Mouse (Mus musculus) hindbrain, embryonic 12.5 days (tissue): ENCODE data around the gene Havcr2. TPM values are rescaled to one million over a fixed set of nuclear protein-coding genes. Genes with fewer than 3 reads are reported as not detected.
"Not testable (repeated sequence)": the region's sequence is repeated elsewhere in the genome, so short reads cannot be mapped to it uniquely, and the experiment has no call there.

ENCODE experiments used
- ATAC-seq: fragments of 200-750 bp; cut with Nextera tagmentation; 2 replicates; pipeline ENCODE4 v1.8.0; 2017; ENCODE audit warnings: moderate TSS enrichment; ENCODE audit not compliant: low FRiP score
- H3K27ac ChIP-seq: fragments of 300-500 bp; sonication (generic); 2 replicates; pipeline ENCODE4 v1.5.1; 2016; ENCODE audit warnings: mild to moderate bottlenecking
- H3K27me3 ChIP-seq: fragments of 300-500 bp; sonication (generic); 2 replicates; pipeline ENCODE4 v1.6.1; 2016; ENCODE audit warnings: mild to moderate bottlenecking
- H3K36me3 ChIP-seq: fragments of 300-500 bp; sonication (generic); 2 replicates; pipeline ENCODE4 v1.6.1; 2016; ENCODE audit warnings: mild to moderate bottlenecking
- H3K4me1 ChIP-seq: fragments of 300-500 bp; sonication (generic); 2 replicates; pipeline ENCODE4 v1.6.1; 2016
- H3K4me2 ChIP-seq: fragments of 300-500 bp; sonication (generic); replicated peaks from 2 replicates; pipeline ENCODE4 v1.6.1; 2016; ENCODE audit warnings: mild to moderate bottlenecking
- H3K4me3 ChIP-seq: fragments of 300-500 bp; sonication (generic); 2 replicates; pipeline ENCODE4 v1.5.1; 2016; ENCODE audit warnings: mild to moderate bottlenecking
- H3K9ac ChIP-seq: fragments of 300-500 bp; sonication (generic); 2 replicates; pipeline ENCODE4 v1.6.1; 2016; ENCODE audit warnings: mild to moderate bottlenecking, moderate library complexity
- H3K9me3 ChIP-seq: fragments of 300-500 bp; sonication (generic); replicated peaks from 2 replicates; pipeline ENCODE4 v1.6.1; 2016; ENCODE audit warnings: mild to moderate bottlenecking
- WGBS: fragments of 180-500 bp; shearing (Covaris S2); methylation state at CpG from one replicate; pipeline ENCODE4 v1.1.7; 2016; 5-methylcytosine and 5-hydroxymethylcytosine counted together
- polyA plus RNA-seq: library from polyadenylated mRNA; unstranded; fragments of >200 nt; fragmentation: Nextera tagmentation; extraction: Ambion mirVana; gene quantifications from 2 replicates; pipeline ENCODE4 v1.2.1, GENCODE M21; 2016

Havcr2 gene
- polyA plus RNA-seq, 1 experiment from 2014 or later, result 0.14 TPM

- whole genome bisulfite sequencing, result 94% methylated on average over 4 of the region's 4 CpGs
- Histone ChIP-seq H3K4me1 (no peaks in the 10 kb centered on the region), H3K27ac (no peak overlapping the region), H3K4me2 (no peak overlapping the region), H3K9me3 (no peaks in the 10 kb centered on the region), H3K27me3 (no peaks in the 10 kb centered on the region), H3K9ac (no peak overlapping the region), H3K36me3 (no peaks in the 10 kb centered on the region), H3K4me3 (no peak overlapping the region)
- no peak for ATAC-seq
Observed at GRCm38 (mm10) chr11:46474220-46474619, 19.5 kb downstream of the Havcr2 start.

GRCm38 (mm10) chr11:46479311-46479710 is 24.6 kb downstream of the Havcr2 start:
- no peak overlapping the region for H3K9ac ChIP-seq
- H3K4me2 ChIP-seq, result no peak overlapping the region
- no peak for ATAC-seq
- H3K27ac ChIP-seq, result no peak overlapping the region
- WGBS, result 88% methylated on average over 9 of the region's 9 CpGs
- no peaks in the 10 kb centered on the region for H3K36me3 ChIP-seq
- H3K27me3 ChIP-seq, result no peaks in the 10 kb centered on the region
- no peak overlapping the region for H3K4me3 ChIP-seq
- no peaks in the 10 kb centered on the region for H3K9me3 ChIP-seq
- H3K4me1 ChIP-seq, result no peaks in the 10 kb centered on the region

GRCm38 (mm10) chr11:46480517-46480916 is 25.8 kb downstream of the Havcr2 start:
- Histone ChIP-seq H3K4me2 (no peak overlapping the region), H3K4me1 (no peaks in the 10 kb centered on the region), H3K4me3 (no peak overlapping the region), H3K9ac (no peak overlapping the region), H3K36me3 (no peaks in the 10 kb centered on the region), H3K9me3 (no peaks in the 10 kb centered on the region), H3K27ac (no peak overlapping the region), H3K27me3 (no peaks in the 10 kb centered on the region)
- 78% methylated on average over 7 of the region's 7 CpGs for WGBS
- no peak for ATAC-seq

- no peak overlapping the region for H3K9ac ChIP-seq
- no peak overlapping the region for H3K4me2 ChIP-seq
- no peaks in the 10 kb centered on the region for H3K9me3 ChIP-seq
- ATAC-seq, result no peak
- no peak overlapping the region for H3K4me3 ChIP-seq
- H3K27me3 ChIP-seq, result no peaks in the 10 kb centered on the region
- 13% methylated on average over 1 of the region's 1 CpGs for WGBS
- no peak overlapping the region for H3K27ac ChIP-seq
- no peaks in the 10 kb centered on the region for H3K36me3 ChIP-seq
- no peaks in the 10 kb centered on the region for H3K4me1 ChIP-seq
Observed at GRCm38 (mm10) chr11:46488231-46488630, 33.5 kb downstream of the Havcr2 start.

- no peaks in the 10 kb centered on the region for H3K27me3 ChIP-seq
- 87% methylated on average over 2 of the region's 2 CpGs for WGBS
- ATAC-seq, result no peak
Observed at GRCm38 (mm10) chr11:46488650-46489049, 33.9 kb downstream of the Havcr2 start.

GRCm38 (mm10) chr11:46507146-46507545 is 52.4 kb downstream of the Havcr2 start:
- no peaks in the 10 kb centered on the region for H3K27me3 ChIP-seq
- H3K27ac ChIP-seq, result no peak overlapping the region
- ATAC-seq, result no peak
- no peak overlapping the region for H3K4me3 ChIP-seq
- no peaks in the 10 kb centered on the region for H3K4me1 ChIP-seq
- no peak overlapping the region for H3K9ac ChIP-seq
- H3K4me2 ChIP-seq, result no peak overlapping the region
- no peaks in the 10 kb centered on the region for H3K36me3 ChIP-seq
- H3K9me3 ChIP-seq, result no peaks in the 10 kb centered on the region
- 78% methylated on average over 3 of the region's 3 CpGs for WGBS

More at GRCm38 (mm10) chr11:46488650-46489049, 33.9 kb downstream of the Havcr2 start:
- no peaks in the 10 kb centered on the region for H3K36me3 ChIP-seq
- no peak overlapping the region for H3K4me3 ChIP-seq
- H3K9ac ChIP-seq, result no peak overlapping the region
- no peaks in the 10 kb centered on the region for H3K4me1 ChIP-seq
- H3K9me3 ChIP-seq, result no peaks in the 10 kb centered on the region
- H3K4me2 ChIP-seq, result no peak overlapping the region
- H3K27ac ChIP-seq, result no peak overlapping the region

GRCm38 (mm10) chr11:46509900-46510299 is 55.2 kb downstream of the Havcr2 start:
- H3K9me3 ChIP-seq, result no peaks in the 10 kb centered on the region
- H3K36me3 ChIP-seq, result no peaks in the 10 kb centered on the region
- H3K4me1 ChIP-seq, result no peaks in the 10 kb centered on the region
- H3K4me3 ChIP-seq, result no peak overlapping the region
- ATAC-seq, result no peak
- no peak overlapping the region for H3K27ac ChIP-seq
- no peak overlapping the region for H3K4me2 ChIP-seq
- WGBS, result 99% methylated on average over 5 of the region's 5 CpGs
- no peaks in the 10 kb centered on the region for H3K27me3 ChIP-seq
- H3K9ac ChIP-seq, result no peak overlapping the region

GRCm38 (mm10) chr11:46521341-46521740 is 66.6 kb downstream of the Havcr2 start:
- H3K9me3 ChIP-seq, H3K36me3 ChIP-seq, H3K4me1 ChIP-seq, H3K27me3 ChIP-seq, H3K9ac ChIP-seq, ATAC-seq, H3K4me3 ChIP-seq, H3K27ac ChIP-seq, H3K4me2 ChIP-seq: not testable (repeated sequence)
- WGBS, result 86% methylated on average over 5 of the region's 5 CpGs

- Histone ChIP-seq H3K9me3 (no peaks in the 10 kb centered on the region), H3K27ac (no peak overlapping the region), H3K4me2 (no peak overlapping the region), H3K36me3 (no peaks in the 10 kb centered on the region), H3K4me1 (no peaks in the 10 kb centered on the region), H3K4me3 (no peak overlapping the region), H3K27me3 (no peaks in the 10 kb centered on the region), H3K9ac (no peak overlapping the region)
- ATAC-seq, result no peak
- 88% methylated on average over 3 of the region's 3 CpGs for WGBS
Observed at GRCm38 (mm10) chr11:46522719-46523118, 68.0 kb downstream of the Havcr2 start.

- Histone ChIP-seq H3K27me3 (no peaks in the 10 kb centered on the region), H3K4me3 (no peak within 1 kb of the TSS), H3K27ac (no peak within 1 kb of the TSS), H3K4me2 (no peak within 1 kb of the TSS), H3K9ac (no peak within 1 kb of the TSS), H3K4me1 (no peaks in the 10 kb centered on the region), H3K36me3 (no peaks in the 10 kb centered on the region), H3K9me3 (no peaks in the 10 kb centered on the region)
- ATAC-seq, result no peak
- 96% methylated on average over 2 of the region's 2 CpGs for WGBS
Observed at GRCm38 (mm10) chr11:46523912-46524311, 69.2 kb downstream of the Havcr2 start, which contains the start of gene Gm12169. Gm12169 (plus strand) TSS chr11:46524212.

- Histone ChIP-seq H3K27me3 (no peaks in the 10 kb centered on the region), H3K4me2 (no peak overlapping the region), H3K36me3 (no peaks in the 10 kb centered on the region), H3K27ac (no peak overlapping the region), H3K4me3 (no peak overlapping the region), H3K4me1 (no peaks in the 10 kb centered on the region), H3K9me3 (no peaks in the 10 kb centered on the region), H3K9ac (no peak overlapping the region)
- no peak for ATAC-seq
- WGBS, result 84% methylated on average over 4 of the region's 4 CpGs
Observed at GRCm38 (mm10) chr11:46530149-46530548, 75.4 kb downstream of the Havcr2 start.
